ENCODE assay signal across 14 mouse cellular contexts in genomic region chr13:31819664-31820405, GRCm38 (mm10). TPM values are rescaled to one million over a fixed set of nuclear protein-coding genes. Genes with fewer than 3 reads are reported as not detected.
DNase-seq lines count a peak whose midpoint lies in the region; ATAC-seq and TF ChIP-seq lines count a peak whose summit lies in the region.
"Had no signal": no experiment of that assay in that cellular context is flagged by ENCODE, and none has a peak within 500 bp of the region (broad histone marks: within the 10 kb centered on the region; RNA-seq: fewer than 3 reads in every experiment).

No protein-coding gene starts in this region.

- no peak for DNase-seq in heart, embryonic 10.5 days (ENCODE audit: low spot score)
- no peak for DNase-seq in heart, adult 8-10 months (ENCODE audit: low spot score)
- DNase-seq in kidney, adult 2 months, result peak; percentile 10
- DNase-seq in kidney, postnatal 36 days, result no peak
- peak; percentile 79 for DNase-seq in fat pad, adult 2 months (ENCODE audit: extremely low read depth, low read depth, low spot score)
- DNase-seq in stomach, postnatal 0 days (ENCODE audit: low spot score), result no peak
- DNase-seq in lung, postnatal 10 days, result no peak

- 30% methylated on average over 14 of the region's 14 CpGs for WGBS in heart, embryonic 10.5 days
- 66% methylated on average over 14 of the region's 14 CpGs for WGBS in kidney, adult 2 months
- WGBS in neural tube, embryonic 12.5 days, result 29% methylated on average over 14 of the region's 14 CpGs
- 62% methylated on average over 14 of the region's 14 CpGs for WGBS in stomach, postnatal 0 days

- TF ChIP-seq CTCF in kidney, adult 2 months (conservative IDR thresholded peaks at IDR 0.05; ENCODE audit: insufficient read depth, insufficient read length, low read depth, low read length), result no peak
- no peak for TF ChIP-seq CTCF in stomach, postnatal 0 days (IDR thresholded peaks at IDR 0.05; ENCODE audit: low read depth)

- H3K9ac ChIP-seq in neural tube, embryonic 12.5 days, result no peak overlapping the region
- H3K9ac ChIP-seq in stomach, postnatal 0 days (ENCODE audit: low read length), result no peak overlapping the region
- H3K9ac ChIP-seq: midbrain, embryonic 15.5 days had no signal

- H3K4me3 ChIP-seq in heart, embryonic 10.5 days, result peak overlapping the region; percentile 31; the same call in 1 of the 2 replicates
- H3K4me3 ChIP-seq in kidney, adult 2 months (ENCODE audit: insufficient read depth, low read depth, low read length), result no peak overlapping the region
- H3K4me3 ChIP-seq in neural tube, embryonic 12.5 days, result no peak overlapping the region
- H3K4me3 ChIP-seq in stomach, postnatal 0 days (ENCODE audit: low read depth, low read length), result no peak overlapping the region

- peaks cover 72% of the 10 kb centered on the region for H3K27me3 ChIP-seq in heart, embryonic 10.5 days (ENCODE audit: insufficient read depth, poor library complexity, severe bottlenecking)
- no peaks in the 10 kb centered on the region for H3K27me3 ChIP-seq in kidney, adult 2 months (replicated peaks; ENCODE audit: control insufficient read depth, insufficient read depth, low read length)
- peaks cover 60% of the 10 kb centered on the region for H3K27me3 ChIP-seq in neural tube, embryonic 12.5 days (replicated peaks)
- no peaks in the 10 kb centered on the region for H3K27me3 ChIP-seq in stomach, postnatal 0 days (ENCODE audit: control insufficient read depth, insufficient read depth, low read length)

- peak overlapping the region; percentile 59; the same call in 1 of the 2 replicates for H3K27ac ChIP-seq in heart, embryonic 10.5 days
- no peak overlapping the region for H3K27ac ChIP-seq in kidney, adult 2 months (ENCODE audit: insufficient read depth, low read depth, low read length)
- no peak overlapping the region for H3K27ac ChIP-seq in neural tube, embryonic 12.5 days
- H3K27ac ChIP-seq in stomach, postnatal 0 days (replicated peaks), result no peak overlapping the region
- H3K27ac ChIP-seq: intestine, embryonic 15.5 days; macrophage; midbrain, embryonic 15.5 days had no signal

- TF ChIP-seq POLR2A in kidney, adult 2 months (IDR thresholded peaks at IDR 0.05; ENCODE audit: low read depth, low read length), result no peak

- no peaks in the 10 kb centered on the region for H3K9me3 ChIP-seq in heart, embryonic 10.5 days
- no peaks in the 10 kb centered on the region for H3K9me3 ChIP-seq in neural tube, embryonic 12.5 days
- H3K9me3 ChIP-seq in stomach, postnatal 0 days (ENCODE audit: control insufficient read depth, low read length), result no peaks in the 10 kb centered on the region
- H3K9me3 ChIP-seq: G1E; intestine, embryonic 15.5 days; midbrain, embryonic 15.5 days had no signal

- no peak for TF ChIP-seq EP300 in stomach, postnatal 0 days (optimal IDR thresholded peaks at IDR 0.05)

- H3K4me1 ChIP-seq in heart, embryonic 10.5 days, result peaks cover 49% of the 10 kb centered on the region
- no peaks in the 10 kb centered on the region for H3K4me1 ChIP-seq in kidney, adult 2 months (ENCODE audit: control insufficient read depth, insufficient read depth, low read length)
- peaks cover 10% of the 10 kb centered on the region for H3K4me1 ChIP-seq in neural tube, embryonic 12.5 days
- H3K4me1 ChIP-seq in stomach, postnatal 0 days (replicated peaks; ENCODE audit: control insufficient read depth, insufficient read depth), result no peaks in the 10 kb centered on the region

- no peak for ATAC-seq in neural tube, embryonic 12.5 days (ENCODE audit: low FRiP score, low read depth)
- ATAC-seq in stomach, postnatal 0 days (ENCODE audit: low FRiP score, low TSS enrichment), result no peak

- H3K4me2 ChIP-seq in neural tube, embryonic 12.5 days (replicated peaks), result peak overlapping the region; percentile 5; the same call in 1 of the 2 replicates
- H3K4me2 ChIP-seq in stomach, postnatal 0 days (replicated peaks; ENCODE audit: low read depth), result no peak overlapping the region

- H3K36me3 ChIP-seq in heart, embryonic 10.5 days, result no peaks in the 10 kb centered on the region
- no peaks in the 10 kb centered on the region for H3K36me3 ChIP-seq in kidney, adult 2 months (ENCODE audit: control insufficient read depth, insufficient read depth, low read length)
- no peaks in the 10 kb centered on the region for H3K36me3 ChIP-seq in neural tube, embryonic 12.5 days
- no peaks in the 10 kb centered on the region for H3K36me3 ChIP-seq in stomach, postnatal 0 days (ENCODE audit: control insufficient read depth, insufficient read depth, low read length)
- H3K36me3 ChIP-seq: G1E; intestine, embryonic 15.5 days; midbrain, embryonic 15.5 days had no signal

RNA-seq across cellular contexts. Expression of gene Foxc1, which starts 13.4 kb away (rescaled TPM):
- 1.4 and 2.0 TPM in 2 replicates for polyA plus RNA-seq in heart, embryonic 10.5 days (2016; fragmentation: Nextera tagmentation; extraction: Ambion mirVana)
- total RNA-seq in heart, adult 8-10 months (2022), result 1 to 10 TPM; 4.4 to 6.1 (median 4.9) TPM
- 3.7 and 5.2 TPM in 2 replicates for polyA plus RNA-seq in kidney, adult 2 months (2012; rRNA removed)
- 6.9 and 7.7 TPM in 2 replicates for polyA plus RNA-seq in neural tube, embryonic 12.5 days (2016; fragmentation: Nextera tagmentation; extraction: Ambion mirVana)
- polyA plus RNA-seq in stomach, postnatal 0 days (2015; fragmentation: Nextera tagmentation; extraction: Ambion mirVana), result 0.13 and 0.15 TPM in 2 replicates
- total RNA-seq: neutrophil, adult 5-6 weeks had no signal
- polyA plus RNA-seq: G1E; liver, postnatal 0 days; macrophage had no signal

Comparison
In these comparisons a context has a peak if more than half of its experiments do, and no peak if none do; other contexts are left out.
1. DNase-seq: peak in kidney, adult 2 months (single experiment) and fat pad, adult 2 months (single experiment); none in heart, embryonic 10.5 days (single experiment), heart, adult 8-10 months (single experiment), kidney, postnatal 36 days (0 of 2), stomach, postnatal 0 days (single experiment) and lung, postnatal 10 days (single experiment).